Mouse (Mus musculus): ENCODE measurements around the gene Snrnp25. TPM values are rescaled to one million over a fixed set of nuclear protein-coding genes. Genes with fewer than 3 reads are reported as not detected.

The Snrnp25 gene
- total RNA-seq, 4 experiments from 2014 or later: 19.9 to 23.6 (median 22.5) TPM

- DNase-seq (ENCODE audit: low spot score in 2 of 2): no peak
Observed at GRCm38 (mm10) chr11:32223297-32223967, 18.2 kb downstream of the Snrnp25 start.

DNA sequence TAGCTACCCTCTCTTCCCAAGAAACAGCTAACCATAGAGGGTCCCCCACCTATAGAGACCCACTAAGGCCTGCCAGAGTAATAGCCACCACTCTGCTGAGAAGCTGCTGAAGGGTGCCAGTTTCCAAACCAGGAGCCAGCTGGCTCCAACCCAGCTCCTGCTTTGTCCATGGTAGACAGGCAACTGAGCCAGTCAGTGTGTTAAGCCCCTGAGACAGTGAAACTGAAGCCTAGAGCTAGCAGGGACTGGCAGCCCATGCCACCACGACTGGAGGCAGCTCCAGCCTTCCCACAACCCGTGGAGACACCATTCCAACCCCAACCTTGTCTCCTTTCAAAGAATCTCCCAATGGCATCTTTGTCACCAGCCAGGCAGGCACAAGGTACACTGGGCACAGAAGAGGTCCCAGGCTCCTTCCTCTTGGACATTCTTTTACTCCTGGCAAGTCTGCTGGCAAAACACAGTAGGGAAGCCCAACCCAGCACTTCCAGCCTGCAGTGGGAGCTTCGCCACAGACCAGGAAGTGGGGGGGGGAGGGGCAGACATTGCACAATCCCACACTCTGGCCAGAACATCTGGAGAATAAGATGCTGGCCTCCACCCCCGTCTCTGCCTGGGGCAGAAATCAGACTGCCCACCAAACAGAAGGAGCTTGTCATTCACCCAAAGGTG is 19.4 kb downstream of the Snrnp25 start:
- DNase-seq (ENCODE audit: low spot score in 2 of 2): no peak

GRCm38 (mm10) chr11:32225222-32226104 is 20.2 kb downstream of the Snrnp25 start:
- DNase-seq (ENCODE audit: low spot score in 2 of 2): no peak

DNA sequence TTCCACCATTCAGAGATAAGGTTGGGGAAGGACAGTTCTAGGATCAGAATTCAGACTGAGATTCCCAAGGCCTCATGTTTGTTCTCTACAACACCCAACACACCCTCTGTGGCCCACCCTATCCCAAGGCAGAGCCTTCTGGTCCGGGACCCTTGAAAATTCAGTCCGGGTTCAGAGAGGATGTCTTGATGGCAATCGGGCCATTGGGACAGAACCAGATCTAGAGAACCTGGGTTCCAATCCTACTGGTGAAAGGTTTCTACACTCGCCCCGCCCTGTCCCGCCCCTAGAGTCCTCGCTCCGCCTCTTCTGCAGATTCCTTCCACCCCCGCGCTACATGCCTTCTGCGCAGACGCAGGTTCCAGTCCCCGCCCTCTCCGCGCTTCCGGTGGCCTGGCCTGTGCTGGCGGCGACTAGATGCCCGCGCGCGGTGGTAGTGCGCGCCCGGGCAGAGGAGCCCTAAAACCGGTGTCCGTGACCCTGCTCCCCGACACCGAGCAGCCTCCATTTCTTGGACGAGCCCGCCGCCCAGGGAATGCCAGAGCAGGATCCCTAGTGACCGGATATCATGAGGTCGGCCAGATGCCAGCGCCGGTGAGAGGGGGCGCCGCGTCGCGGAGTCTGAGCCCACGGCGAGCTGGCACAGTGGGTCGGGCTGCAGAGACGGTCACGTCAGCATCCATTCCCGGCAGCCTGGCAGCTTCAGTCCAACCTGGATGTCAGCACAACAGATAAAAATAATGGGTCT is 21.1 kb downstream of the Snrnp25 start, which contains the start of gene Mpg:
Gene Mpg (plus strand): TSS at position 382 of the 748 bp plus-strand sequence.
- peak; percentile 74 to 82 for DNase-seq (ENCODE audit: low spot score in 2 of 2)

DNA sequence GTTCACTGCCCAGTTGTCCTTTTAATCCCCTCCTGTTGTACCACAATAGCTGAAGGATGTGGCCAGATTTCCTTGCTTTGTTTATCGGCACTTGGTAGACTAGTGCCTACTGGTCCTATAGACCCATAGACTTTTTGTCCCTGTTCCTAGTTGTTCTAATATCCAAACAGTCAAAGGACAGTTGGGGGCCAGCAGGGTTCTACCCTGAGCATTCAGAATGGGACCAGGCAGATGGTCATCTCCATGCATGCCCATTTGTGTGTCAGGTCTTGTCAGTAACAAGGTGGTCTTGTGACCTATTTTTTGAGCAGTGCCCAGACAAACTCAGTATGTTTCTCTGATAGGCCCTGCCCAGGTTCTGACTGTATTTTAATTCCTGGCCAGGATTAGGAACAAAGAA is 21.8 kb downstream of the Snrnp25 start:
- DNase-seq (ENCODE audit: low spot score in 2 of 2): no peak

DNA sequence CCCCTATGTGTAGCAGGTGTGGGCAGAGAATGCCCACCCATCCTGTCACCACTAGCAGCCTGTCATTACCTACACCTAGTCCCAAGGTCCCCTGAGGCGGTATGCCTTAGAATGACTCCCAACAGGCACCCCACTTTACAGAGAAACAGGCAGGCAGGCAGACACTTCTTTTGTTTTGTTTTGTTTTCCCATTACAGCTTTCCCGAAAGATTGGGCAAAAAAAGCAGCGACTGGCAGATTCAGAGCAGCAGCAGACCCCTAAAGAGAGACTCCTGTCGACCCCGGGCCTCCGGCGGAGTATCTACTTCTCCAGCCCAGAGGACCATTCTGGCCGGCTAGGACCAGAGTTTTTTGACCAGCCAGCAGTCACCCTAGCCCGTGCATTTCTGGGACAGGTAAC is 22.3 kb downstream of the Snrnp25 start:
- no peak for DNase-seq (ENCODE audit: low spot score in 2 of 2)

DNA sequence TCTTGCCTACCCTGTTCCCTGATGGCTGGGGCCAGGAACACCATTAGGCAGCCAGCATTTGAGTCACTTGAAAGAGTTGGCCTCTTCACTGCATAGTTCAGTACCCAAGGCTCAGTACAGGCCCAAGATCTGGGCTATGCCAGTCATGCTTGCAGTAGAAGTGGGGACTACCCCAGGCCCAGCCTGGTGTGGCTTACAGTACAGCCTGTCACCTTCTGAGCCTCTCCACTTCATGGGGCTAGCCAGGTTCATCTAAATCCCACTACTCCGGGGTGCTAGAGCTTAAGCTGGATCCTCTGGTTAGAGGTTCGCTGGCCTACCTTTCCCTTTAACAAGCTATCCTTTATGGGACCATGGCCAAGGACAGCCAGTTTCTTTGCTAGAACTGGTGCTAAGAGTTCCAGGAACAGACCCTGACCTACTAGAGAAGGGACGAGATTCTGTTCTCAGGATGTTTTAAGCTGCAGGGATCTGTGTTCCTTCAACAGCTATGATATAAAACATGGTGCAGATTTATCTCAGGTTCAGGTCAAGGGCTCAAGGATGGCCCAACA is 23.2 kb downstream of the Snrnp25 start:
- DNase-seq (ENCODE audit: low spot score in 2 of 2): no peak

- no peak for DNase-seq (ENCODE audit: low spot score in 2 of 2)
Observed at GRCm38 (mm10) chr11:32230220-32230619, 25.0 kb downstream of the Snrnp25 start.

DNA sequence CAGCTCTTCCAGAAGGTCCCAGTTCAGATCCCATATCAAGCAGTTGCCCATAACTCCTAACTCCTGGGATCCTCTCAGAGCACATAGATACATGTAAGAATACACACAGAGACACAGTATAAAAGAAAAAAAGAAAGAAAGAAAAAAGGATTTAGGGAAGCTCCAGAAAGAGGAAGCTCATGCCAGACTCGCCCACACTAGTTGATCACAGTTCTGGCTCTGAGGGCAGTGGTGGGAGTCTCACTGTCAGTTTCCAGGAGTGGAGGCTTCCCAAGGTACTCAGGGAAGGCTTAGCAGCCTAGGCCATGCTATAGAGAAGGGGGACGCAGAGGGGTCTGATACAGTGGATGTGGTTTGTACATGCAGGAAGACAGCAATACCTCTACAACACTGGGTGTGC is 25.9 kb downstream of the Snrnp25 start:
- DNase-seq (ENCODE audit: low spot score in 2 of 2): no peak

DNA sequence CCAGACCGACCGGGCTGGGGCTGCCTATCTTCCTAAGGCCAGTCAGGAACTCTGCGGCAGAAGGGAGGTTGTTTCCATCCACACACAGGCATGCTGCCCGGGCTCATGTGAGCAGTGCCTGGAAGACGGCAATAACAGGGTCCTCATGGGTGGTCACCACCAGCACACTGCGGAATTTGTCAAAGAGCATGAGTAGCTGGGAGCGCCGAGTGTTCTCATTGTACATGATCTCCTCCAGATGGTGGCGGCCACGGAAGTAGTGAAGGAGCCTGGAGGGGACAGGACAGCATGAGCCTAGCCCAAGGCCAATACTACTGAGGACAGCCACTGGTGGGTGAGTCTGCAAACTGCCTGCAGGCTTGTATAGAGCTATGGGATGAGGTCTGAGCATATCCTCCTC is 27.6 kb downstream of the Snrnp25 start:
- no peak for DNase-seq (ENCODE audit: low spot score in 2 of 2)

DNA sequence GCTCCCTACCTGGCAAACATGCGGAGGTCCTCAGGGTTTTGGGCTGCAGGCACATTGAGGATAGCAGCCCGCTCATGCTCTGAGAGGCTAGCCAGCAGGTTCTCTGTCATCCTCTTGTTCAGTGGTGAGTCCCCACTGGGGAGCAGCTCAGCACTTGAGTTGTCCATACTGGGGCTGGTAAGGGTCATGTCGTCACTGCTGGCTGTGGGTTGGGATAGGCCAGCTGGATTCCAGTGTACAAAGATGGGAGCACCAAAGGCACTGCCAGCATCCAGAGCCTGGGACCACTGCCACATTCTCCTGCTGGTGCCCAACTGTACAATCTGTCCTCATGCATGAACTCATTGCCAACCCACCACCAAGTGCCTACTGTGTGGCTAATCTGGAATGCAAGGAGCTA is 28.7 kb downstream of the Snrnp25 start:
- DNase-seq (ENCODE audit: low spot score in 2 of 2): peak in 1 of 2 experiments; percentile 49

DNA sequence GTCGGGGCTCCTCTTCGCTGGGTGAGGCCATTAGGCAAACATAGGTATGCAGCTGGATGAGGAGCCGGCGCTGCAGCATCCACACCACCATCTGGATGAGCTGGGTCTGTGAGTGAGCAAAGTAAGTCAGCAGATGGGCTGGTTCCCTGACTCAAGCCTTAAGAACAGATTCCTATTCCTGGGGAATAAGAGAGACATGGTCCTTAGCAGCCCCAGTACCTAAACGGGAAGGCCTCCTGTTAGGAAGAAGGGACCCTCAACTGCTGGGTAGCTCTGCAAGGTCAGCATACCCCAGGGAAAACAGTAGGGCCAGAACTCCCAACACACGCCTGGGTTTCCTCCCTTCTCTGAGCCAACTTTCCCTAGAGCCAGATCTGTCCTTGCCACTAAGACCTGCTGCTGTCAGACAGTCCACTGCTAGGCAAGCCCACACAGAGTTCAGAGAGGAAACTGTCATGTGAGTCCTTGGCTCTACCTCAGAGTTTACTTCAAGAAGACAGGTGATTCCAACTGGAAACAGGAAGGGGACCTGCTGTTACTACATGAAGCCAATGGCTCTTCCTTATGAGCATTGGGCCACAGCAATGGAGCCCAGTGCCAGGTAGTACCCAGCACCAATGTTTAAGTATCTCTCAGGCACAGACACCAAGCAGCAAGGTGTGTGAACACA is 29.7 kb downstream of the Snrnp25 start:
- no peak for DNase-seq (ENCODE audit: low spot score in 2 of 2)

DNA sequence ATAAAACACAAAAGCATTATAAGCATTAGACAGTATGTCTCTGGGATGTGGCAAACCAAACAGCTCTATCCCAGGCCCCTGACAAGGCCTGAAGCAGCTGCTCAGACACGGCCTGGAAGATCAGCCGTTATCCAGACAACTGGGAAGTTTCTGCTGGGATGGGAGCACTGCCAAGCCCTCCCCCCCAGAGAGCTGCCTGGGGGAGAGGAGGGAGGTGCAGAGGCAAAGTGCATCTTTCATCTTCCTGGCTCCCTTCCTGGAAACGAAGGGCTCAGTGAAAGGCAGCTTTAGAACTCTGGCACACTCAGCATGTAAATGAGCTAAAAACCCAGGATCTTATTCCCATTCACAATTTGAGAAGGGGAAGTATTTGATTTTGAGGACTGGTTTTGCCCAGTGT is 30.4 kb downstream of the Snrnp25 start:
- DNase-seq (ENCODE audit: low spot score in 2 of 2): peak; percentile 61 to 75

DNA sequence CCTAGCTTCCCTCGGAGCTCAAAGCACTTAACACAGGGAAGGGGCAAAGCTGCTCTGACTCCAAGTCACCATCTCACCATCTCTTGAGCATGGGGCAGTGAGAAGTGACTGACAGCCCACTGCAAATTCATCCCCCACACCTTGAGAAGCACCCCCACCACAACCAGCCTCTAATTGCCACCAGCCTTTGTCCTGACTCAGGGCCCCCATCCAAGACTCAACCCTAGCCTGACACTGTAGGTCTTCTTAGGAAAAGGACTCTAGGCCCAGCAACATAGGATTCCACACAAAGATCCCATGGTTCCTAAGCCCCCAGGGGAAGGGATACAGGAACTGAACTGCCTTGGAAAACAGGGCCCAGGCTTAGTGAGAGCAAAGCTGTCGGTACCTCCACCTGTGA is 30.9 kb downstream of the Snrnp25 start:
- DNase-seq (ENCODE audit: low spot score in 2 of 2): no peak

GRCm38 (mm10) chr11:32236712-32237410 is 31.6 kb downstream of the Snrnp25 start:
- DNase-seq (ENCODE audit: low spot score in 2 of 2): peak in 1 of 2 experiments; percentile 57

DNA sequence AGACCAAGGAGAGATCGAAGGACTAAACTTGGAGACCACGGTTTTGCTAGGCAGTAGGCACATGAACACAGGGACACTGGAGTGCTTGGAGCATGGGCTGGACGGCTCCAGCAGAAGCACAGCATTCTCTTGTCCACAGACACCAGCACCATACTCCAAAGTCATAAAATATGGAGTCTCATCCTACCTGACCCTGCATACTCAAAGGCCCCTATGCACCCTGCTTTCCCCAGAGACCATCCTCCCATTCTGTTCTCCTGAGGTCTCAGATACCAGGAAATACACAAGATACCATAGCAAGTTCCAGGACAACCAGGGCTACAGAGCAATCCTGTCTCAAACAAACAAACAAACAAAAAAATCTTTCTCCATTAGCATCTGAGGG is 32.2 kb downstream of the Snrnp25 start:
- DNase-seq (ENCODE audit: low spot score in 2 of 2): no peak

- DNase-seq (ENCODE audit: low spot score in 2 of 2): peak in 1 of 2 experiments; percentile 78
Observed at GRCm38 (mm10) chr11:32238093-32238860, 33.1 kb downstream of the Snrnp25 start.

- no peak for DNase-seq (ENCODE audit: low spot score in 2 of 2)
Observed at GRCm38 (mm10) chr11:32241391-32241790, 36.2 kb downstream of the Snrnp25 start.

DNA sequence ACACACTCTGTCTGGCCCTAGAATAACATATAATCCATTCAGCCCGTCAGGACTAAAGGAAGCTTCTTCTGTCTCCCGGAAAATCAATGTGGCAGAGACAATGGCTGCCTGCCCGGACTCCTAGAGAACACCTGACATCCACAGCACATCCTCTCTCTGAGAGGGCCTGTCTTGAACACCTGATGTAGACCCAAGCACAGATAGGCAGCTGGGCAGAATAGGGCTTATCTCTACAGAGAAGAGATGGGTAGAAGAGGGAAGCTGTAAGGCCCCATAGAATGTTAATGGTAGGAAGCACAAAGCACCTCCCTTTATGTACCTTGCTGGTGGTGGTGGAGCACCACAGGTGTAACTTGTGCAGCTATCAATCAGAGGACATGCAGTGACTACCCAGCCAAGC is 37.0 kb downstream of the Snrnp25 start:
- DNase-seq (ENCODE audit: low spot score in 2 of 2): no peak

Data from layer of hippocampus, adult 8-10 months (tissue).